Mouse (Mus musculus) stomach, embryonic 14.5 days (tissue): ENCODE data around the gene Tet1. TPM values are rescaled to one million over a fixed set of nuclear protein-coding genes. Genes with fewer than 3 reads are reported as not detected.

ENCODE experiments used
- ATAC-seq: fragments of 200-750 bp; cut with Nextera tagmentation; 2 replicates; pipeline ENCODE4 v1.8.0; 2017; ENCODE audit warnings: low read depth, moderate TSS enrichment; ENCODE audit not compliant: insufficient number of reproducible peaks, insufficient read depth, low FRiP score
- H3K27ac ChIP-seq: fragments of 300-500 bp; sonication (generic); 2 replicates; pipeline ENCODE4 v1.5.1; 2014; ENCODE audit warnings: mild to moderate bottlenecking, low read length, moderate library complexity, mixed read lengths
- H3K27me3 ChIP-seq: fragments of 300-500 bp; sonication (generic); 2 replicates; pipeline ENCODE4 v1.6.1; 2014; ENCODE audit warnings: low read length, control low read depth, mixed read lengths; ENCODE audit not compliant: control insufficient read depth, insufficient read depth
- H3K36me3 ChIP-seq: fragments of 300-500 bp; sonication (generic); 2 replicates; pipeline ENCODE4 v1.6.1; 2014; ENCODE audit warnings: mild to moderate bottlenecking, control low read depth, low read length, moderate library complexity, mixed read lengths; ENCODE audit not compliant: control insufficient read depth, insufficient read depth
- H3K4me1 ChIP-seq: fragments of 300-500 bp; sonication (generic); 2 replicates; pipeline ENCODE4 v1.6.1; 2014; ENCODE audit warnings: low read length, control low read depth, mixed read lengths; ENCODE audit not compliant: control insufficient read depth, insufficient read depth
- H3K4me2 ChIP-seq: fragments of 300-500 bp; sonication (generic); replicated peaks from 2 replicates; pipeline ENCODE4 v1.6.1; 2014; ENCODE audit warnings: low read depth, low read length, control low read depth
- H3K4me3 ChIP-seq: fragments of 300-500 bp; sonication (generic); 2 replicates; pipeline ENCODE4 v1.5.1; 2014; ENCODE audit warnings: low read depth, low read length, control low read depth
- H3K9ac ChIP-seq: fragments of 300-500 bp; sonication (generic); replicated peaks from 2 replicates; pipeline ENCODE4 v1.6.1; 2014; ENCODE audit warnings: low read depth, mild to moderate bottlenecking, control low read depth, low read length, moderate library complexity, mixed read lengths
- H3K9me3 ChIP-seq: fragments of 300-500 bp; sonication (generic); 2 replicates; pipeline ENCODE4 v1.6.1; 2016; ENCODE audit warnings: low read depth, low read length, control low read depth; ENCODE audit not compliant: control insufficient read depth
- WGBS: fragments of 180-500 bp; shearing (Covaris S2); extraction: QIAGEN DNeasy Blood & Tissue Kit; methylation state at CpG from one replicate; pipeline ENCODE4 v1.1.7; 2014; 5-methylcytosine and 5-hydroxymethylcytosine counted together
- polyA plus RNA-seq: library from polyadenylated mRNA; unstranded; fragments of >200 nt; fragmentation: Nextera tagmentation; extraction: Ambion mirVana; gene quantifications from 2 replicates; pipeline ENCODE4 v1.2.1, GENCODE M21; 2014

The Tet1 gene
- polyA plus RNA-seq, 1 experiment from 2014 or later, result 33.3 TPM

DNA sequence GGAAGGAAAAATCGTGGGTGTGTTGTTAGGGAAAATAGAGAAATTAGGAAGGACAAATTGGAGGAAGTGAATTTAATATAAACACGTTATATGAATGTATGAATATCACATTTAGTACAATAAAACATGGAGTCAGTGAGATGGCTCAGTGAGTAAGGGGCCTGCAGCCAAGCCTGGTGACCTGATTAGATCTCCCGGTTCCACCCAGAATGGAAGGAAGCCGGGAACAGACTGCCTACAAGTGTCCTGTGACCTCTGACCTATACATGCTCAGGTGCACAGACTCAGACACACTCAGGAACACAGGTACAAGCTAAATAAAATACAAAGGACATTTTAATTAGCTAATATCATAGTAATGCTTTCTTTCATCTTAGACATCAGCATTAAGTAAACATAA is 12.8 kb downstream of the Tet1 start:
- Histone ChIP-seq H3K36me3 (no peaks in the 10 kb centered on the region), H3K9me3 (no peaks in the 10 kb centered on the region), H3K4me3 (no peak overlapping the region), H3K27ac (no peak overlapping the region), H3K4me1 (no peaks in the 10 kb centered on the region), H3K4me2 (no peak overlapping the region), H3K27me3 (no peaks in the 10 kb centered on the region), H3K9ac (no peak overlapping the region)
- WGBS, result 68% methylated on average over 4 of the region's 4 CpGs
- no peak for ATAC-seq

- no peak for ATAC-seq
- no peak overlapping the region for H3K4me3 ChIP-seq
- H3K36me3 ChIP-seq, result no peaks in the 10 kb centered on the region
- no peaks in the 10 kb centered on the region for H3K9me3 ChIP-seq
- H3K4me2 ChIP-seq, result no peak overlapping the region
- WGBS, result 79% methylated on average over 6 of the region's 6 CpGs
- H3K9ac ChIP-seq, result no peak overlapping the region
- no peaks in the 10 kb centered on the region for H3K4me1 ChIP-seq
- H3K27ac ChIP-seq, result no peak overlapping the region
- H3K27me3 ChIP-seq, result no peaks in the 10 kb centered on the region
Observed at GRCm38 (mm10) chr10:62895386-62895785, 13.4 kb downstream of the Tet1 start.

- Histone ChIP-seq H3K9ac (no peak overlapping the region), H3K4me3 (no peak overlapping the region), H3K9me3 (no peaks in the 10 kb centered on the region), H3K36me3 (no peaks in the 10 kb centered on the region), H3K4me1 (no peaks in the 10 kb centered on the region), H3K4me2 (no peak overlapping the region), H3K27me3 (no peaks in the 10 kb centered on the region), H3K27ac (no peak overlapping the region)
- WGBS, result 80% methylated on average over 3 of the region's 3 CpGs
- ATAC-seq, result no peak
Observed at GRCm38 (mm10) chr10:62894447-62894846, 14.3 kb downstream of the Tet1 start.

GRCm38 (mm10) chr10:62893356-62893884 is 15.4 kb downstream of the Tet1 start:
- Histone ChIP-seq H3K9me3 (no peaks in the 10 kb centered on the region), H3K36me3 (no peaks in the 10 kb centered on the region), H3K27ac (no peak overlapping the region), H3K4me3 (no peak overlapping the region), H3K4me2 (no peak overlapping the region), H3K27me3 (no peaks in the 10 kb centered on the region), H3K4me1 (no peaks in the 10 kb centered on the region), H3K9ac (no peak overlapping the region)
- no peak for ATAC-seq
- WGBS, result 61% methylated on average over 6 of the region's 6 CpGs

- 16% methylated on average over 4 of the region's 4 CpGs for WGBS
- no peaks in the 10 kb centered on the region for H3K4me1 ChIP-seq
- H3K9ac ChIP-seq, result no peak overlapping the region
- ATAC-seq, result no peak
- no peak overlapping the region for H3K4me2 ChIP-seq
- H3K36me3 ChIP-seq, result no peaks in the 10 kb centered on the region
- H3K27me3 ChIP-seq, result no peaks in the 10 kb centered on the region
- no peak overlapping the region for H3K27ac ChIP-seq
- no peak overlapping the region for H3K4me3 ChIP-seq
- no peaks in the 10 kb centered on the region for H3K9me3 ChIP-seq
Observed at GRCm38 (mm10) chr10:62892549-62893232, 16.1 kb downstream of the Tet1 start.

DNA sequence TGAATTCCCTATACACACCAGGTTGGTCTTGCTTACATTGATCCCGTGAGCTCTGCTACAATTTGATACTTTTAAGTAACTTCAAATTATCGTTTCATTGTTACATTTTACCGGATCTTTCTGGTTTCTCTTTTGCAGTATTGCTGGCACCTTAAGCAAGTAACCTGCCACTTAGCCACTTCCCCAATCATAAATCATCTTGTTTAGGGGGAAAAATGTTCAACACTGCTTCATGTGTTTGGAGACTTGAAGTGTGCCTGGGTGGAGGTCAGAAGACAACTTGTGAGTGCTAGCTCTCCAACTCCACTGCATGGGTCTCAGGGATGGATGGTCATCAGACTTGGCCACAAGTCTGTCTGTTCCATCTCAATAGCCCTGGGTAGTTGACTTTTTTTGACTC is 17.8 kb downstream of the Tet1 start:
- no peak overlapping the region for H3K9ac ChIP-seq
- no peaks in the 10 kb centered on the region for H3K27me3 ChIP-seq
- H3K9me3 ChIP-seq, result no peaks in the 10 kb centered on the region
- no peak for ATAC-seq
- no peak overlapping the region for H3K4me3 ChIP-seq
- 69% methylated on average over 3 of the region's 3 CpGs for WGBS
- H3K36me3 ChIP-seq, result no peaks in the 10 kb centered on the region
- H3K4me1 ChIP-seq, result no peaks in the 10 kb centered on the region
- H3K27ac ChIP-seq, result no peak overlapping the region
- H3K4me2 ChIP-seq, result no peak overlapping the region

- WGBS, result under 1% methylated on average over 56 of the region's 56 CpGs
- Histone ChIP-seq H3K4me3 (peak overlapping the region; percentile 75), H3K4me2 (peak overlapping the region; percentile 81), H3K9me3 (no peaks in the 10 kb centered on the region), H3K36me3 (no peaks in the 10 kb centered on the region), H3K4me1 (0 out of 2 replicates have a peak, but pooled peaks cover 4% of the 10 kb centered on the region), H3K27me3 (no peaks in the 10 kb centered on the region), H3K9ac (peak overlapping the region; percentile 60), H3K27ac (peak overlapping the region; percentile 48; the same call in 1 of the 2 replicates)
- peak; percentile 83 for ATAC-seq
Observed at GRCm38 (mm10) chr10:62886799-62887591, 21.8 kb downstream of the Tet1 start.

DNA sequence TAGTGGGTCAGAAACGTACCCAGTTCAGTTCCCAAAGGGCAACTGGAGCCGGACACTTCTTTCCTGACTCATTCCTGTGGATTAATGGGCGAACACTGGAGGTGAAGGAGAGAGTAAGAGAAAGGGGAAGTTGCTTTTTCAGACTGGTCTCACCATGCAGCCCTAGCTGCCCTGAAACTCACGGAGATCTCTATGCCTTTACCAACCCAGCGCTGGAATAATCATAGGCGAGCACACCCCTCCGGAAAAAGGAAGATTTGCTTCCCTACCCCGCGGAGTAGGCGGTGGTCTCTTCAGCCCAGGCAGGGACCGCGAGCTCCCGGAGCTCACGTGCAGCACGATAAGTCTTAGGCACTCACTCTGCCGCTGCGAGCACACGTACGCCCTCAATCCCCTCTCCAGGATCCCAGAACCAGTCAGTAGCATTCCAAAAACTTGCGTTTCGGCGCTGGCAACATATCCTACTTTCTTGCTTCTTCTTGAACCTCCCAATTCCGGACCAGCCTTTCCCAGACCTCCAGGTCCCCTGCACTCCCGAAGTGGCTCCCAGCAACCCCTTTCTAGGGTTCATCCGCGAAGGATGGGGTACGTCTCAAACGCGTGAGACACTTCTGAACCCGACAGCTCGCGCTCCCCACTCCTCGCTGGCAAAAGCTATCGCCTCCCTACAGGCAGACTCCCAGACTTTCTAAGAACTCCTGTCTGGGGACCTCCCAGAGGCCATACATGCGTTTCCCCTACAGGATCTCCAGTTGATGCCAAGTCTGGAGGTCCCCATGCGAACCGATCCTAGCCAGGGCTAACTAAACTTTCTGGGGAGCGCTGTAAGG is 22.6 kb downstream of the Tet1 start:
- ATAC-seq, result peak; percentile 31; the same call in 1 of the 2 replicates
- Histone ChIP-seq H3K9ac (peak overlapping the region; percentile 60), H3K9me3 (no peaks in the 10 kb centered on the region), H3K36me3 (no peaks in the 10 kb centered on the region), H3K27me3 (no peaks in the 10 kb centered on the region), H3K4me2 (peak overlapping the region; percentile 81), H3K4me1 (0 out of 2 replicates have a peak, but pooled peaks cover 4% of the 10 kb centered on the region), H3K4me3 (peak overlapping the region; percentile 75), H3K27ac (no peak overlapping the region; the same call in 1 of the 2 replicates)
- 0% methylated on average over 38 of the region's 38 CpGs for WGBS
